Comparison of ENCODE assay signal across 8 mouse cellular contexts in genomic region chr5:125176370-125176766, GRCm38 (mm10). TPM values are rescaled to one million over a fixed set of nuclear protein-coding genes. Genes with fewer than 3 reads are reported as not detected.
DNase-seq lines count a peak whose midpoint lies in the region; ATAC-seq lines count a peak whose summit lies in the region.

No protein-coding gene starts in this region.

- H3K9me3 ChIP-seq in forebrain, embryonic 13.5 days (replicated peaks): no peaks in the 10 kb centered on the region
- no peaks in the 10 kb centered on the region for H3K9me3 ChIP-seq in intestine, embryonic 15.5 days
- no peaks in the 10 kb centered on the region for H3K9me3 ChIP-seq in neural tube, embryonic 12.5 days

- H3K36me3 ChIP-seq in forebrain, embryonic 13.5 days (ENCODE audit: poor library complexity, severe bottlenecking): no peaks in the 10 kb centered on the region
- no peaks in the 10 kb centered on the region for H3K36me3 ChIP-seq in intestine, embryonic 15.5 days
- H3K36me3 ChIP-seq in neural tube, embryonic 12.5 days: no peaks in the 10 kb centered on the region

- DNase-seq in kidney, postnatal 10 days: peak; percentile 18
- no peak for DNase-seq in kidney, postnatal 36 days
- DNase-seq in natural killer cell, adult 2 months (ENCODE audit: low spot score in 2 of 2): no peak

- H3K4me2 ChIP-seq in forebrain, embryonic 13.5 days: peak overlapping the region; percentile 86
- peak overlapping the region; percentile 91 for H3K4me2 ChIP-seq in intestine, embryonic 15.5 days (replicated peaks)
- H3K4me2 ChIP-seq in neural tube, embryonic 12.5 days (replicated peaks): peak overlapping the region; percentile 81

- H3K27me3 ChIP-seq in forebrain, embryonic 13.5 days: 0 out of 2 replicates have a peak, but pooled peaks cover 5% of the 10 kb centered on the region
- H3K27me3 ChIP-seq in intestine, embryonic 15.5 days (replicated peaks): no peaks in the 10 kb centered on the region
- no peaks in the 10 kb centered on the region for H3K27me3 ChIP-seq in neural tube, embryonic 12.5 days (replicated peaks)

- 15% methylated on average over 5 of the region's 5 CpGs for WGBS in forebrain, embryonic 13.5 days
- WGBS in intestine, embryonic 15.5 days: 36% methylated on average over 5 of the region's 5 CpGs
- WGBS in neural tube, embryonic 12.5 days: 16% methylated on average over 5 of the region's 5 CpGs

- peak overlapping the region; percentile 96 for H3K27ac ChIP-seq in forebrain, embryonic 13.5 days
- H3K27ac ChIP-seq in intestine, embryonic 15.5 days: 0 out of 2 replicates have a peak overlapping the region, but pooled peaks have one; percentile 95
- peak overlapping the region; percentile 81 for H3K27ac ChIP-seq in neural tube, embryonic 12.5 days

- no peak for ATAC-seq in forebrain, embryonic 13.5 days
- no peak for ATAC-seq in intestine, embryonic 15.5 days
- ATAC-seq in neural tube, embryonic 12.5 days (ENCODE audit: low FRiP score, low read depth): no peak
- ATAC-seq in inflammation-experienced regulatory T-cells, adult 6 months: no peak
- no peak for ATAC-seq in frontal cortex, adult (ENCODE audit: low TSS enrichment)

- peak overlapping the region; percentile 92 for H3K9ac ChIP-seq in forebrain, embryonic 13.5 days
- H3K9ac ChIP-seq in intestine, embryonic 15.5 days: 0 out of 2 replicates have a peak overlapping the region, but pooled peaks have one; percentile 17
- peak overlapping the region; percentile 96 for H3K9ac ChIP-seq in neural tube, embryonic 12.5 days

- peak overlapping the region; percentile 90 for H3K4me3 ChIP-seq in forebrain, embryonic 13.5 days
- H3K4me3 ChIP-seq in intestine, embryonic 15.5 days (replicated peaks): no peak overlapping the region; the same call in 1 of the 2 replicates
- H3K4me3 ChIP-seq in neural tube, embryonic 12.5 days: peak overlapping the region; percentile 93

- peaks cover 73% of the 10 kb centered on the region for H3K4me1 ChIP-seq in forebrain, embryonic 13.5 days
- peaks cover 72% of the 10 kb centered on the region for H3K4me1 ChIP-seq in intestine, embryonic 15.5 days (replicated peaks)
- H3K4me1 ChIP-seq in neural tube, embryonic 12.5 days: peaks cover 74% of the 10 kb centered on the region

RNA-seq across cellular contexts. Expression of gene Ncor2, which starts 2.7 kb away (rescaled TPM):
- 25.6 and 27.3 TPM in 2 replicates for polyA plus RNA-seq in forebrain, embryonic 13.5 days (2015; fragmentation: Nextera tagmentation; extraction: Ambion mirVana)
- 19.9 and 20.0 TPM in 2 replicates for polyA plus RNA-seq in intestine, embryonic 15.5 days (2015; fragmentation: Nextera tagmentation; extraction: Ambion mirVana)
- 36.0 and 36.9 TPM in 2 replicates for polyA plus RNA-seq in neural tube, embryonic 12.5 days (2016; fragmentation: Nextera tagmentation; extraction: Ambion mirVana)
- polyA plus RNA-seq in inflammation-experienced regulatory T-cells, adult 6 months (2017; shearing (Covaris generic)): 1 to 10 TPM; 3.9 to 6.7 (median 4.7) TPM

Comparison
In these comparisons a context has a peak if more than half of its experiments do, and no peak if none do; other contexts are left out.
1. H3K9ac ChIP-seq: peak in every context shown above with its lines; median percentile 96 in neural tube, embryonic 12.5 days; 92 in forebrain, embryonic 13.5 days; 17 in intestine, embryonic 15.5 days.